Comparison of ENCODE assay signal across 27 mouse cellular contexts in genomic region chr3:37584576-37584975, GRCm38 (mm10). TPM values are rescaled to one million over a fixed set of nuclear protein-coding genes. Genes with fewer than 3 reads are reported as not detected.
DNase-seq lines count a peak whose midpoint lies in the region; ATAC-seq lines count a peak whose summit lies in the region.
"Had no signal": no experiment of that assay in that cellular context is flagged by ENCODE, and none has a peak within 500 bp of the region (broad histone marks: within the 10 kb centered on the region; RNA-seq: fewer than 3 reads in every experiment).

No protein-coding gene starts in this region.

- peak overlapping the region; percentile 88 for H3K27ac ChIP-seq in forebrain, embryonic 10.5 days
- H3K27ac ChIP-seq in forebrain, embryonic 16.5 days (ENCODE audit: low read length): no peak overlapping the region
- H3K27ac ChIP-seq: heart, embryonic 15.5 days; hindbrain, embryonic 10.5 days; hindbrain, embryonic 13.5 days; intestine, embryonic 15.5 days had no signal

- no peak for DNase-seq in forebrain, embryonic 10.5 days (ENCODE audit: extremely low spot score, low spot score)
- peak; percentile 60 for DNase-seq in heart, adult 11 months
- DNase-seq in heart, adult 18-20 months: no peak
- DNase-seq in adipocyte (ENCODE audit: low spot score): no peak
- DNase-seq: adrenal gland, adult 2 months; adrenal gland, postnatal 14 days; cerebellum, adult 11 months; cerebellum, adult 2 months; cerebellum, adult 9-11 months; cerebellum, postnatal 25 days; embryo, embryonic 11 days; gastrocnemius, postnatal 25 days; heart, postnatal 10 days; heart, postnatal 36 days had no signal

- no peak overlapping the region for H3K9ac ChIP-seq in forebrain, embryonic 16.5 days (replicated peaks; ENCODE audit: low read depth, low read length)
- H3K9ac ChIP-seq: embryonic facial prominence, embryonic 13.5 days; heart, embryonic 12.5 days; heart, embryonic 15.5 days; hindbrain, embryonic 13.5 days; intestine, embryonic 15.5 days had no signal

- H3K9me3 ChIP-seq in forebrain, embryonic 10.5 days: no peaks in the 10 kb centered on the region
- H3K9me3 ChIP-seq in forebrain, embryonic 16.5 days (ENCODE audit: control insufficient read depth, low read length): no peaks in the 10 kb centered on the region
- H3K9me3 ChIP-seq: embryonic facial prominence, embryonic 10.5 days; embryonic facial prominence, embryonic 13.5 days; heart, embryonic 12.5 days; heart, embryonic 15.5 days; hindbrain, embryonic 10.5 days; hindbrain, embryonic 13.5 days; intestine, embryonic 15.5 days had no signal

- H3K4me2 ChIP-seq in forebrain, embryonic 16.5 days (ENCODE audit: low read length): no peak overlapping the region
- H3K4me2 ChIP-seq: embryonic facial prominence, embryonic 13.5 days; heart, embryonic 12.5 days; heart, embryonic 15.5 days; hindbrain, embryonic 13.5 days; intestine, embryonic 15.5 days had no signal

- H3K27me3 ChIP-seq in forebrain, embryonic 10.5 days (ENCODE audit: poor library complexity, severe bottlenecking): no peaks in the 10 kb centered on the region
- no peaks in the 10 kb centered on the region for H3K27me3 ChIP-seq in forebrain, embryonic 16.5 days (replicated peaks; ENCODE audit: control insufficient read depth, insufficient read depth, low read length)
- H3K27me3 ChIP-seq: embryonic facial prominence, embryonic 13.5 days; heart, embryonic 12.5 days; heart, embryonic 15.5 days; hindbrain, embryonic 13.5 days; intestine, embryonic 15.5 days; Patski had no signal

- no peak for ATAC-seq in forebrain, embryonic 16.5 days
- 0 out of 2 replicates have a peak, but pooled peaks have one; percentile 42 for ATAC-seq in common myeloid progenitor, adult 5-6 weeks (replicated peaks; ENCODE audit: low read depth, poor library complexity, severe bottlenecking)
- ATAC-seq in megakaryocyte progenitor cell, adult 5-6 weeks (replicated peaks; ENCODE audit: poor library complexity): peak; percentile 64
- ATAC-seq: hindbrain, embryonic 16.5 days; intestine, embryonic 15.5 days; Patski had no signal

- H3K4me3 ChIP-seq in forebrain, embryonic 10.5 days: no peak overlapping the region
- no peak overlapping the region for H3K4me3 ChIP-seq in forebrain, embryonic 16.5 days (replicated peaks; ENCODE audit: low read length)
- H3K4me3 ChIP-seq: embryonic facial prominence, embryonic 10.5 days; embryonic facial prominence, embryonic 13.5 days; erythroblast, embryonic 14.5 days; heart, embryonic 12.5 days; heart, embryonic 15.5 days; hindbrain, embryonic 10.5 days; hindbrain, embryonic 13.5 days; intestine, embryonic 15.5 days had no signal

- peaks cover 20% of the 10 kb centered on the region for H3K36me3 ChIP-seq in forebrain, embryonic 10.5 days (replicated peaks)
- H3K36me3 ChIP-seq in forebrain, embryonic 16.5 days (ENCODE audit: control insufficient read depth, insufficient read depth): no peaks in the 10 kb centered on the region
- H3K36me3 ChIP-seq: intestine, embryonic 15.5 days had no signal

- peaks cover 42% of the 10 kb centered on the region for H3K4me1 ChIP-seq in forebrain, embryonic 10.5 days
- H3K4me1 ChIP-seq in forebrain, embryonic 16.5 days (replicated peaks; ENCODE audit: control insufficient read depth, insufficient read depth, low read length): peaks cover 15% of the 10 kb centered on the region

- 83% methylated on average over 5 of the region's 5 CpGs for WGBS in forebrain, embryonic 10.5 days
- WGBS in forebrain, embryonic 16.5 days: 76% methylated on average over 5 of the region's 5 CpGs

RNA-seq across cellular contexts. Expression of gene Spry1, which starts 55.2 kb away (rescaled TPM):
- polyA plus RNA-seq in forebrain, embryonic 10.5 days (2016; fragmentation: Nextera tagmentation; extraction: Ambion mirVana): 21.6 and 29.1 TPM in 2 replicates
- polyA plus RNA-seq in forebrain, embryonic 16.5 days (2015; fragmentation: Nextera tagmentation; extraction: Ambion mirVana): 6.4 and 6.6 TPM in 2 replicates
- 10 to 100 TPM; 22.8 to 25.3 TPM for total RNA-seq in heart, adult 18-20 months (2021)
- 4.5 and 4.8 TPM in 2 replicates for total RNA-seq in common myeloid progenitor, adult 5-6 weeks (2017)
- total RNA-seq in megakaryocyte progenitor cell, adult 5-6 weeks (2015): 4.0 TPM in 2 replicates
- total RNA-seq in megakaryocyte progenitor cell, adult 5-6 weeks (2017): 1.3 and 2.7 TPM in 2 replicates
